Mouse (Mus musculus): ENCODE measurements at regions not wholly inside any gene's neighbourhood (a gene's known extent, or its start where the extent isn't known, plus 50 kb on each side); places are given as distances from the start of the nearest gene placed in this dataset.

GRCm38 (mm10) chrX:4136135-4136534, 60.2 kb upstream of the Btbd35f28 start:
- peak; percentile 26 to 27 for DNase-seq
